Mouse (Mus musculus): ENCODE measurements around the gene Gm49661.

Gene Gm49661

DNA sequence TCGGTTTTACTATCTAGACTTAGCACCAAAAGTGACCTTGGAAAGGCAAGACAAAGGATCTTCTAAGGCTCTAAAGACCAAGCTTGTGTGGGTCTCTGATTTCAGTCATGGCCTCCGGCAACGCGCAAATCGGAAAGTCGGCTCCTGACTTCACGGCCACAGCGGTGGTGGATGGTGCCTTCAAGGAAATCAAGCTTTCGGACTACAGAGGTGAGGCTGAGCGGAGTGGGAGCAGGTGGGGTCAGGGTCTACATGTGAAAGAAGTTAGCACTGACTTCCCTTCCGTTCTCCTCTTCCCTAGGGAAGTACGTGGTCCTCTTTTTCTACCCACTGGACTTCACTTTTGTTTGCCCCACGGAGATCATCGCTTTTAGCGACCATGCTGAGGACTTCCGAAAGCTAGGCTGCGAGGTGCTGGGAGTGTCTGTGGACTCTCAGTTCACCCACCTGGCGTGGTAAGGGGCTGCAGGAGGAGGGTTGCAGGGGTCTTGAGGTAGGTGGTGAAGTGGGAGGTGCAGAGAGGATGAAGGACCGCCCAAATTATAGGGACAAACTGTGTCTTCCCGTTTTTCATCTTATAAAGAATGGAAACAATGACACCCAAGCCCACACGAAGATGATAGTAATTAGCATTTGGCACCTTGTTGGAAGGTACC lies 1.0 kb upstream of the Gm49661 start:
- ATAC-seq (ENCODE audit: insufficient number of reproducible peaks, low FRiP score, low TSS enrichment), result no peak

DNA sequence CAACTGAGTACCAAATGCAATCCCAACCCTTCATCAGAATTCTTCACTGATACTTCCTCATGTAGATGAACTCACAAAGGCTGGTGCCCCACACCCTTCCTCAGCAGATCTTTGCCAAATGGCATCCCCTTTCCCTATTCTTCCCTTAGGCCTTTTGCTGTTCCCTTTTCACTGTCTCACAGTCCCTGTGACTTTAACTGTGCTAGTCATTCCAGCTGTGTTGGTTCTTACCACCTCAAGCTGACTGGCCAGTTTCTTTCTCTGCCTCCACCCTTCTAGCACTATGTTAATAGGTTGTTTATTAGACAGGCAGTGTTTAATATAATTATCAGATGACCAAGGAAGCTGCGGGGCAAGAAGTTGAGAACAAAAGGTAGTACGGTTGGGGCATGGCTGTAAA lies 583 bp downstream of the Gm49661 start:
- no peak for ATAC-seq (ENCODE audit: insufficient number of reproducible peaks, low FRiP score, low TSS enrichment)

DNA sequence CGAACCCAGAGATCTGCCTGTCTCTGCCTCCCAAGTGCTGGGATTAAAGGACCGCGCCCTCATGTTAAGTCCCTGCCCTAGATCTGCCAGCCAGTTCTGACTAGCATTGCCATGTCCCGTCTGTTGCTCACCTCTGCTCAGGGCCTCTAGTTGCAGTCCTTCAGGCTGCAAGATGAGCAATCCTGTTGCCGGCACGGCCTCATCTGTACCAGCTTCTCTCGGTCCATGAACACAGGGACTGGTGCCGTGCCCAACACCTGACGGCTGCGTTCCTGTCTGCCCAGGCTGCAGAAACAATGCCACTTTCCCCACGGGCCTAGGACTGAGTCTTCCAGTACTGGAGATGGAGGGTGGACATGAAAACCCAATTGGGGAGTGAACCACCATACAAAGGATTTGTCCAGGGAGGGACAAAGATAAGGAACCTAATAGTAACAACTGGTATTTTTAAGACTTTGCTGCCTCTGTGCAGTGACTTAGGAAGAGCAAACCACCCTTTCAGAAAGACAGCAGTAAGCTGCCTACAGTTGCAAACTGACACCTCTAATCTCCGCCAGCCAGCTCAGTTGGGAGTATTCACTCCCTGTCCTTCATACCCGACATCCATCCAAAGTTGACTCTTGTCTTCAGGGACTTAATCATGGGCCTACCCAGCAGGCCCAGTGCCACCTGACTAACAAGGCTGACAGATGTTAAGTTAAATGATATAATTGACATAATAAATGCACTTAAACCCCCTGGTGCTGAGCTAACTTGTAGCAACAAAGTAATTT lies 1.5 kb downstream of the Gm49661 start:
- ATAC-seq (ENCODE audit: insufficient number of reproducible peaks, low FRiP score, low TSS enrichment), result no peak

DNA sequence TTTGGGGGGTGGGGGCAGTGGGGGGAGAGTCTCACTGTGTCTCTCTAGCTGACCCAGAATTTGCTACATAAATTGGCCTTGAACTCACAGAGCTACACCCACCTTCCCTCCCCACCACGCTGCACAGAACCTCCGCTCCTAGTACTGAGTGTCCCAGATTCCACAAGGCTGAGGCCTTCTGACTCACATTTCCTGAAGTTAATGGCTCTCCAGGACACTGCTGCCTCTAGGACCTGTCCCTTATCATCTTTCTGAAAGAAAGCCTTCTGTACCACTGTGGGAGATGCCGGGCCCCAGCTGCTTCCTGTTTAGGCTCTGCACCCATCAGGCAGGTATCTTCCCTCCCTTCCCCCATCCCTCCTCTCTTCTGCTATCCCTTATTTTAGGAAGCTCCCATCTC lies 2.6 kb downstream of the Gm49661 start:
- no peak for ATAC-seq (ENCODE audit: insufficient number of reproducible peaks, low FRiP score, low TSS enrichment)

DNA sequence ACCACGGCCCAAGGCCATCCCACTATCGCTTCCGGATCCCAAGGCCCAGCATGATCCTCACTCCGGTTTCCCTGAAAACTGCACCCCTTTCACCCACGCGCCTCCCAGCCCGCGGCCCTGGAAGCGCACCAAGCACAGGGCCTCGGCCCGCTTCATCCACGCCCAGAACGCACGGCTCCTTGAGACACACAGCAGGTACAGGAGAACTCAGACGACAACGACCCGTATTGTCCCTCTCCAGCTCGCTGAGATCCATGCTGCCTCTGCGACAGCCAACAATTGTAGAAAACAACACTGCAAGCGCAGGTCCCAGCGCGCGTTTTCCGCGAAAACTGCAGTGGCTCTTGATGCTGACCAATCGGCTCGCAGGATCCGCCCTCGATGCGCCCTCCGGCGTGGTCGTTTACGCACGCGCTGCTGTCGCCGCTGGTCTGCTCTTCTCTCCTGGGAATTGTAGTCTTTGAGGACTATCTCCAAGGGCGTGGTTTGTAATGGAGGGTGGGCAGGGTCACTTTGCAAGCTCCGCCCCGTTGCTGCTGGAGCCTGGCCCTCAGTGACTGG lies 3.4 kb downstream of the Gm49661 start:
- peak; percentile 88 for ATAC-seq (ENCODE audit: insufficient number of reproducible peaks, low FRiP score, low TSS enrichment)

DNA sequence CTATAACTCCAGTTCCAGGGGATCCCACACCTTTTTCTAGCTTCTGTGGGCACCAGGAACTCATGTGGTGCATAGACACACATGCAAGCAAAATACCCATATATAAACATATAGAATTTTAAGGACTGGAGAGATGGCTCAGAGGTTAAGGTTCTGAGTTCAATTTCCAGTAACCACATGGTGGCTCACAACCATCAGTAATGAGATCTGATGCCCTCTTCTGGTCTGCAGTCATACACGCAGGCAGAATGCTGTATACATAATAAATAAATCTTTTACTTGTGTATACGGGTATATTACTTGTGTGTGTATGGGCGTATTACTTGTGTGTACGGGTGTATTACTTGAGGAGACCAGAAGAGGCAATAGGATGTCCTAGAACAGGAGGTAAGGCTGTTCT lies 5.3 kb downstream of the Gm49661 start:
- ATAC-seq (ENCODE audit: insufficient number of reproducible peaks, low FRiP score, low TSS enrichment), result no peak

DNA sequence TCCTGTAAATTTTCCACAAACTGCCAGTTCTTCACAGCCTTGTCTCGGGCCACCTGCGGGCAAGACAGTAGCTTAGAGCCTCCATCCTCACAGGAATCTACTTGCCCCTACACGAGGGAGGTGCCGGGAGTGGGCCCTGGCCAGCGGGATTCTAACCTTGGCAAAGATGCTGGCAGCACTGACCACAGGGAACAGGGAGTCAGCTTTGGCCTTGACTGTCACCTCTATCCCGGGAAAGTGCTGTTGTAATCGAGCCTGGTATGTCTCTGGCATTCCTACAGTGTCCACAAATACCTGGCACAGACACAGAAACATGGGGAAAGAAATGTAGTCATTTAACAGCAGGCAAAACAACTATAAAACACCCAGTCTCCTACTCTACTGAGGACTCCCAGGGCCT lies 9.4 kb downstream of the Gm49661 start:
- ATAC-seq (ENCODE audit: insufficient number of reproducible peaks, low FRiP score, low TSS enrichment), result no peak

DNA sequence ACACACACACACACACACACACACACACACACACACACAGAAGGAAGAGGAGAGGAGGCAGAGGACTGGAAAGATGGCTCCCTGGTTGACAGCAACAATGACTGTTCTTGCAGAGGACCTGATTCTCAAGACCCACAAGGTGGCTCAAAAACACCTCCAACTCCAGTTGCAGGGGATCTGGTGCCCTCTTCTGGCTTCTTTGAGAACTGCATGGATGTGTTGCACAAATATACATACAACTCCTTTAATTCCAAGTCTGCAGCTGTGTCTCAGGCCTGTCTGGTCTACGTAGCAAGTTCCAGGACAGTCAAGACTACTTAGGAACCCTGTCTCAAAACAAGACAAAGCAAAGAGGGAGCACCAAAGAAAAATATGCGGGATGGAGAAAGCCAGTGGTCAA lies 12.5 kb downstream of the Gm49661 start:
- ATAC-seq (ENCODE audit: insufficient number of reproducible peaks, low FRiP score, low TSS enrichment), result no peak

DNA sequence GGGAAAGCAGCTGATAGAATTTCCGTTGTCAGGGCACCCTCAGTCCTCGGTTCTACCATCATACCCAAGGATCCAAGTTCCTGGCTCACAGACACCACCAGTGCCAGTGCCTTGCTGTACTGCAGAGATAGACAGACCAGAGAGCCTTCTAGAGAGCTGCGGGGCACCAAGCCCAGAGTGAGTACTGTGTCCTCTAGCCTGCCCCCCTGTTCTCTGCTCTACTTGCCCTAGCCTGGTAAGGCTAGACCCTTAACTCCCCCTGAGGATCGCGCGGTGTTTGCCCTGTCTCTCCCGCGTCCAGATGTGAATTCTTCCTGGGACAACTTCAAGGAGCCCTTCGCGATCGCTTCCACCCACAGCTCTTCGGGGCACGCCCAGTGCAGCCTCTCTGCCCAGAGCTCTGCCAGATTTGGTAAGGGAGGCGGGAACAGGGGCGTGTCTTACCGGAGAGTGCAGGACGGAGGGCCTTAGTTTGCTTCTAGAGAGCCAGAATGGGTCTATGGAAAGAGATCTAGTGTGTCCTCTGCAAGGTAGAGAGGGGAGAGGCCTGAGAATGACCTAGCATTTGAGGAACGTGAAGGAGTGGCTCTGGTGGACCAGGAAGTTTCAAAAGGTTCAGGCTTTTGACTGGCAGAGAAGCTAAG lies 16.5 kb downstream of the Gm49661 start:
- no peak for ATAC-seq (ENCODE audit: insufficient number of reproducible peaks, low FRiP score, low TSS enrichment)

DNA sequence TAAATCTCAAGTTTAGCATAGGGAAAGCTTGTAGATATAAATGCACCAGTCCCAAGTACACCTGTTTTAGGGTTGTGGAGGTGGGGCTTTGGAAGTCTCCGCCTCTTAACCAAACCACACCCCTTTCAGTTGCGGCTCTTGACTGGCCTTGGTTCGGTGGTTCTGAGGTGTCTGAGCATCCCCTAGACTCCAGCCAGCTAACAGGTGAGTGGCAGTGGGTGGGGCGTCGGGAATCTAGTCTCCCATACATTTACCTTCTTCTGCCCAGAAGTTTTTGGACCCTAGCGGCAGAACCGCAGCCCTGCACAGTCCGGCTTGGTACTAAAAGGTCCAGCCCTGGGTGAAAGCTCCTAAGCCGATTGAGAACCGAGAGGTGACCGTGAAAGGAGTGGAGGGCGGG lies 19.5 kb downstream of the Gm49661 start:
- ATAC-seq (ENCODE audit: insufficient number of reproducible peaks, low FRiP score, low TSS enrichment), result no peak

DNA sequence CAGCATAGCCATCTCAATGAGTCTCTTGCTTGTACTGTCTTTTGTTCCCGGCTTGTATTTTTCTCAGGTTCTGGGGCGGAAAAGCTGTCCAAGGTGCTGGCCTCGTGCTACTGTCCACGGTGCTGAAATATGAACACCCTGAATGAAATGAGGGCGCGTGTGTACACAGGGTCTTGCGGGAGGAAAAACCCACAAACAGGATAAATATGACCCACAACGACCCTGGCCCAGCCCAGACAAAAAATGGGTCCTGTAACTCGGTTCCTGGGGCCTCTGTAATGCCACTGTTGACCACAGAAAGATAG lies 22.0 kb downstream of the Gm49661 start:
- no peak for ATAC-seq (ENCODE audit: insufficient number of reproducible peaks, low FRiP score, low TSS enrichment)

DNA sequence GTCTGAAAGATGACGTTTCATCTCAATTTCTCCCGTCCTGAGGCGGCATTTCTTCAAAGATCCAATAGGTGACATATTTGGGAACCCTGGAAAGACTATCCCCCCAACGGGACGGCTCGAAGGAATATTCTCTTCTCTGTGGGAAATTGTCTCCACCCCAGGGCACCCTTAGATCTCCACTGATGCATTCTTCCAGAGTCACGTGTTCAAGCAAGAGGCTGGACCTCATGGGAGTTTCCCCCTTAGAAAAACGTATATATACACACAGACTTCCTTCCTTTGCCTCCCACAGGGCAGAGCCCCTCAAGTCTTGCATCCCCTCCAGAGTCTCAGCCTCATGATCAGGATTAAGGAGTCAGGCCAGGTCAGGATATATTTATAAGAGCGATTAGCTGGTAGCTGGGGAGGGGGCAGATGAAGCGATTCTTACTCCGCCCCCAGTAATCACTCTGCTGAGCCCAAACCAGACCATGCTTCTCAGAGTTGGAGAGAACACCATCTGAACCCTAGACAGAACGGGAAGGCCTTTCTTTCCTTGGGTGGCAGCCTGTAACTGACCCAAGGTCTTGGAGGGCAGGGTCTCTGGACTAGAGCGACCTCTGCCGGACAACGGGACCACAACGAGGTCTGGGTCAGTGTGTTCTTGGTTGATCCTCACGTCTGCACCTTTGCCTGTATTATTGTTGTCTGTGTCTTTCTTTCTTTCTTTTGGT lies 22.5 kb downstream of the Gm49661 start, which contains the start of gene Rtbdn:
Gene Rtbdn, plus strand, starts transcription at position 464 of the 713 bp plus-strand sequence.
- peak; percentile 45; the same call in 1 of the 2 replicates for ATAC-seq (ENCODE audit: insufficient number of reproducible peaks, low FRiP score, low TSS enrichment)

DNA sequence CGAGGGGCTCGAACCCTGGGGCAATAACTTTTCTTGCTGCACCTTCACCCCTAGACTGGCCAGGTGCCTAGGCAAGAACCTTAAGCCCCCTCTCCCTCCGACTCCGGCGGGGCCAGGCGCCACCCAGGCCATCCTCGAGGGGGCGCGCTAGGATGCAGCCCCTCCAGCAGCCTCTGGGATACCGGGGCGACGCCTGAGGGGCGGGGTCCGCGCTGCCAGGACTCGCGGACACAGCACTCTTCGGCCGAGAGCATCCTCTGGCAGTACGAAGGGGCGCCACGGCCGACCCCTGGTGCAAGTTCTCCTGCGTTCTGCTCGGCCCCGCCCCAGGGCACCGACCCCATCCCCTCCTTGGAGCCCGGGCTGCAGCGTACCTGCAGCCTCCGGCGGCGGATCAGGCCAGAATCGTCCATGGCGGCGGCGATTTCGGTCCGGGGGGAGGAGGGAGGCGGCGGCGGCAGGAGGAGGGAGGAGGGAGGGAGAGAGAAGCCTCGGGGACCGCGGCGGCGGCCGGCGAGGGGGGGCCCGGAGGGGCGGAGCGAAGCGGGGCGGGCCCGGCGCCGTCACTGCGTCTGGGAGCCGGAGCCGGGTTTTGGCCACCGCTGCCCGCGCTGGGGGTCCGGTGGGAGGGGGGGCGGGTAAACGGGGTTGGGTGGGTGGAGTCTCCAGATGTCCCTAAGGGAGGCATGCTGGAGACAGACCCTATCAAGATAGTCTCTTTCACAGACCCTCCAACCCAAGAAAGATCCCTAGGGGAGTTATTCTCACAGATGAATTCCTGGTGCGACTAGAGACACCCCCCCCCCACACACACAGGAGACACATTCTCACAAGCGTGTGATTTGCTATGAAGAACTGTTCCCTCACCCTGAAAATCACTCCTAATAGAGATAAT lies 23.4 kb downstream of the Gm49661 start:
- peak; percentile 54; the same call in 1 of the 2 replicates for ATAC-seq (ENCODE audit: insufficient number of reproducible peaks, low FRiP score, low TSS enrichment)

DNA sequence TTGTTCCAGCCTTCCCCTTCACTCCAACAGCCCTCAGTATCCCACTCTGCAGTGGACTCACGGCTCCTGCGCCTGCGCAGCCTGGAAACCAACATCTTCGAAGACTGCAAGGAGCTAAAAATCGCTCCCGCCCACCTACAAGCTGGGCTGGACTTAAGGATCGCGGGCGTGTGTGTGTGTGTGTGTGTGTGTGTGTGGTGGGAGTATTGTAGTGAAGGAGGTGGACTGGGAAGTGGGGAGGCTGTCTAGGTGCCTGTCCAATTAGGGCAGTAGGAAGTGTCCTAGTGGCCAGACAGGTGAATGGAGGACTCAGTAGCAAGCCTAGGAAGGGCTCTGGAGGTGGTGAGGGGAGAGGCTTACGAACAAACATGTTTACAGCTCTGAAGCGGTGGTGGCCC lies 24.0 kb downstream of the Gm49661 start:
- ATAC-seq (ENCODE audit: insufficient number of reproducible peaks, low FRiP score, low TSS enrichment), result peak; percentile 53; the same call in 1 of the 2 replicates

DNA sequence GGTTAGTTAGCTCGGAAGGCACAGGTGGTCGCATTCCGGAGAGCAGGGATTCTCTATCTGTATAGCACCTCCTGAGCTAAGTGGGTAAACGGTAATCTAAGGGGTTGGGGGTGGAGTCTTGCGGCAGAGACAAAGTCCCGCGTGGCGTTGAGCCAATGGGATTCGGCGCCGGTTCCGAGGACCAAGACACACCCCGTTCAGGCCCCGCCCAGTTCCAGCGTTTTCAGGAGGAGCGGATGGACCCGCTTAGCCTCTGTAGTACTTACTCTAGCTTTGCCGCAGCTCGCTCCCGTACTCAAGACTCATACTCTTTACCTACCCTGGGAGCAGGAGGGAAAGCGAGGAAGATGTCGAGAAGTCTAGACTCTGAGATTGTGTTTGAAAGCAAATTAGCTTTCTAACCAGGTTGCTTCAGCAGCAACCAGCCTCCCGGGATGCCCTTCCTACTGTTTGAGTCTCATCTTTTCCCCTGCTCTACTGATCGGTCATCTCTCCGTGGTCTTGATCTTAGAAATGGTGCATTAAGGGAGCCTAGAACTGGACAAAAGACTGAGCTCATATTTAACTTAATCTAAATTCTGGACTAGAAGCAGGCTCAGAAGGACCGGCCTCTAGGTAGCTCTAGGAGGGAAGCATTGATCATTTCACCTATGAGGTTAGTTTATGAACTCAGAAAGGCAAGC lies 24.6 kb downstream of the Gm49661 start:
- peak; percentile 54; the same call in 1 of the 2 replicates for ATAC-seq (ENCODE audit: insufficient number of reproducible peaks, low FRiP score, low TSS enrichment)

DNA sequence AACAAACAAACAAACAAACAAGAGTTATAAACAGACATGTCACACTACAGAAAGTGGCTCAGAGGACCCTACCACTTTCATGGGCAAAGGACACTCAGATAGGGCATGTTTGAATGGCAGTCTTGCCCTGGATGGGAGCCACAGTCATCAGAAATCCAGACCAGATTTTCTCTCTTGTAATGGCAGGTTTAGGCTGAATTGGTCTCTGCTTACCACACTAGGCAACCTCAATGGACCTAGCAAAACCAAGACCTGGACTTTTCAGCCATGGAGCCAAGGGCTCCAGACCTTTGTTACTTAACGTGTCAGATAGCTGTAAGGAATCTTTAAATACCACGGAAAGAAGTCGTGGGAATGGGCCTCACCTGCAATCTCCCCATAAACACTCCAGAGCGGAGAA lies 25.5 kb downstream of the Gm49661 start:
- no peak for ATAC-seq (ENCODE audit: insufficient number of reproducible peaks, low FRiP score, low TSS enrichment)

DNA sequence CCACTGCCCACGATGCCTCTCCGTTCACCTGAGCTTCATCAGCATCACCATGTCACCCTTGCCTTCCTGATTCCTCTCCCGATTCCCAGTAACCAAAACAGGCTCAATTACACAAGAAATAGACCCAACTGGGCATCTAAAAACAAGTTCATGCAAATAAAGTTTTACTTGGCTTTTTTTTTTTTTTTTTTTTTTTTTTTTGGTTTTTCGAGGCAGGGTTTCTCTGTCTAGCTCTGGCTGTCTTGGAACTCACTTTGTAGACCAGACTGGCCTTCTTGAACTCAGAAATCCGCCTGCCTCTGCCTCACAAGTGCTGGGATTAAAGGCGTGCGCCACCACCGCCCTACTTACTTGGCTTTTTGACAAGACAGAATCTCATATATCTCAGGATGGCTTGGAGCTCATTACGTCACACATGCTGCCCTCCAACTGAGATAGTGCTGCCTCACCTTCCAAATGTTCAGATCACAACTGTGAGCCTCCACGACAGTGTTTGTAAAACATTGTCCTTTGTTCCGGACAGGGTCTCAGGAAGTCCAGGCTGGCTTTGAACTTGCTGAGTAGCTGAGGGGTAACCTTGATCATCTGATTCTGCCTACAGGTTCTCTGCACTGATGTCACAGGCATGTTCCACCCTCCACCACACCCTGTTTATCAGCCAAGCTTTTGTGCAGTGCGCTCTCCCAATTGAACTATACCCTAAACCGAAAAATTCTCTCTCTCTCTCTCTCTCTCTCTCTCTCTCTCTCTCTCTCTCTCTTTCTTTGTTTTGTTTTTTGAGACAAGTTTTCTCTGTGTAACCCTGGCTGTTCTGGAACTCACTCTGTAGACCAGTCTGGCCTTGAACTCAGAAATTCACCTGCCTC lies 31.4 kb downstream of the Gm49661 start:
- no peak for ATAC-seq (ENCODE audit: insufficient number of reproducible peaks, low FRiP score, low TSS enrichment)

DNA sequence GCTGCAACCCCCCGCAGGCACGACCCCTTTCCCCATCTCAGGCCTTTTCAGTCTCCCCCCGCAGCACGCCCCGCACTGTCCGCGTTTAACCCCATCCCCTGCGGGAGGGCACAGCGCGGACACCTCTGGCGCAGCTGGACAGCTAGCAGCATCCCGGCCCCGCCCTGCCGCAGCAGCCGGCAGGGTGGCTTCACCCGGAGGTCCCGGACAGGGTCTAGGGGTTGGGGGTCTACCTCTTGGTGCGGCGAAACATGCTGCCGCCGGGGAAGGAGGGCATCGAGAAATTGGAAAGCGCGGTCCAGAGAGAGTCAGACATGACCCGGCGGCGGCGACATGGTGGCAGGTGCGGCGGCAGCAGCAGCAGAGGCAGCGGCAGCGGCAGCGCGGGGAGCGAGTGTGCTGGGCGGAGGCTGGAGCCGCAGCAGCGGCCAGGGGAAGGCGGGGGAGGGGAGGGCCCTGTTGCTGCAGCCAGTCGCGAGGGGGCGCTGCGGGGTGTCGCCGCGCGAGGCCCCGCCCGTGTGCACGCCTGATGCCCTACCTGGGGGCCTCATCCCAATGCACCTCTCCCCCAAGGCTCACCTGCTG lies 32.2 kb downstream of the Gm49661 start, which contains the start of gene Mast1:
Gene Mast1, minus strand, starts transcription at position 398 of the 585 bp plus-strand sequence.
- ATAC-seq (ENCODE audit: insufficient number of reproducible peaks, low FRiP score, low TSS enrichment), result peak; percentile 49; the same call in 1 of the 2 replicates

Data from cerebellum, adult (tissue).